Mouse (Mus musculus): ENCODE results near the gene Glrp1. TPM values are rescaled to one million over a fixed set of nuclear protein-coding genes. Genes with fewer than 3 reads are reported as not detected.

Glrp1 gene
- polyA plus RNA-seq, 1 experiment from 2014 or later: not detected

DNA sequence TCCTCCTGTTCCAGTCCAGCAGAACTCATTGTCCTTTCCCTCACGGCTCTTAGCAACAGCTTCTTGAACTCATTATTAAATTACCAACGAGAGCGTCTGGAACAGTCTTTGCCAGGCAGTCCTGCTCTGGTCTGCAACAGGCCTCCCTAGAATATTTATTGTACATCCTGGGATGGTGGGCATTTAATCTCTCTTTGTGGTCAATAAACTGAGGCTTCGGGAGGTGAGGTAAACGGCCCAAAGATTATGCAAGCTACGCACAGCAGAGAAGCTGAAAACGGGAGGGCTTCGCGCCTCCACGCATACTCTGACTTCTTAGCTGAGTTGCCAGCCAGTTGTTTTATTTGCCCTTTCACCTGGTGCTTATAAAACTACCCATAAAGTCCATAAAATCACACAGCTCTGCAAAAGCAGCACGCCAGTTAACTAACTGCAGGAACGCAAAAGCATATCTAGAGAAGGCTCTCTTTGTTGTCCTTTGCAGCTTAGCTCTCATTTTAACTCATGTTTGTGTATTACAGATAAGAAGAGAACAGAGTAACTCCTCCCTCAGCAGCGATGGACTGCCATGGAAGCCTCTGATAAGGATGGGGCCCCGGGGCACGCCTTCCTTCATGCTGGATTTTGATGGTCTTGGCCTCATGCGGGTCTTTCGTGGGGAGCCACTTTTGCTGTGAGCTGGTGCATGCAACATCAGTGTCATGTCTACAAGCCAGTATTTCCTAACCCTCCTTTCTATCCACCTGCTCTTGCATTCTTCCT, 18.1 kb downstream of the Glrp1 start:
- Histone ChIP-seq H3K27ac (0 out of 2 replicates have a peak overlapping the region, but pooled peaks have one; percentile 40), H3K9ac (no peak overlapping the region), H3K36me3 (no peaks in the 10 kb centered on the region), H3K27me3 (no peaks in the 10 kb centered on the region), H3K4me3 (no peak overlapping the region), H3K9me3 (replicated peaks) (no peaks in the 10 kb centered on the region), H3K4me1 (0 out of 2 replicates have a peak, but pooled peaks cover 4% of the 10 kb centered on the region), H3K4me2 (replicated peaks) (no peak overlapping the region)
- 80% methylated on average over 17 of the region's 17 CpGs for WGBS
- no peak for ATAC-seq (ENCODE audit: low FRiP score)

DNA sequence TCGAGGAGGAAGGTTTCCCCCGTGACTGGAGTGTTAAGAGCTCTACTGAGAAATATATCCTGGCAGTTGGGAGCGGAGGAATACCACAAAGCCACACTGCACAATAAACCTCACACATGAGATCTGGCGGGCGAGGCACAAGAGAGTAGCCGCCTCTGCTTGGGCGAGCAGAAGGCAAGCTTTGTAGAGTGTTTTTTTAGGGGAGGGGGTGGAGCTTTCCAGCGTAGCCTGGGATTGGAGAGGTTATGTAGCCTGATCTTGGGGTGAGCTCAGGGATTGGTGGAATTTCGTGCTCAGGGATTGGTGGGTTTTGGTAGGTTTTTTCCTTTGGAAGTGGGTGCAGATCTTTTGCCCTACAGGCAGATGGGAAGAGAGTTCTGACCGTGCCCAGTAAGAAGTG, 19.7 kb downstream of the Glrp1 start:
- Histone ChIP-seq H3K9ac (no peak overlapping the region), H3K27ac (no peak overlapping the region)
- no peak for ATAC-seq (ENCODE audit: low FRiP score)

GRCm38 (mm10) chr1:88488957-88489356, 20.9 kb downstream of the Glrp1 start:
- H3K27me3 ChIP-seq: no peaks in the 10 kb centered on the region
- H3K4me3 ChIP-seq: no peak overlapping the region
- H3K4me2 ChIP-seq (replicated peaks): no peak overlapping the region
- 71% methylated on average over 4 of the region's 4 CpGs for WGBS
- H3K36me3 ChIP-seq: no peaks in the 10 kb centered on the region
- no peak overlapping the region for H3K27ac ChIP-seq
- H3K4me1 ChIP-seq: 0 out of 2 replicates have a peak, but pooled peaks cover 4% of the 10 kb centered on the region
- H3K9me3 ChIP-seq (replicated peaks): no peaks in the 10 kb centered on the region
- H3K9ac ChIP-seq: no peak overlapping the region
- ATAC-seq (ENCODE audit: low FRiP score): no peak

More for the DNA sequence above, 19.7 kb downstream of the Glrp1 start:
- H3K4me3 ChIP-seq: no peak overlapping the region
- no peaks in the 10 kb centered on the region for H3K36me3 ChIP-seq
- H3K4me1 ChIP-seq: 0 out of 2 replicates have a peak, but pooled peaks cover 4% of the 10 kb centered on the region
- no peaks in the 10 kb centered on the region for H3K9me3 ChIP-seq (replicated peaks)
- H3K27me3 ChIP-seq: no peaks in the 10 kb centered on the region
- WGBS: 87% methylated on average over 10 of the region's 10 CpGs
- no peak overlapping the region for H3K4me2 ChIP-seq (replicated peaks)

DNA sequence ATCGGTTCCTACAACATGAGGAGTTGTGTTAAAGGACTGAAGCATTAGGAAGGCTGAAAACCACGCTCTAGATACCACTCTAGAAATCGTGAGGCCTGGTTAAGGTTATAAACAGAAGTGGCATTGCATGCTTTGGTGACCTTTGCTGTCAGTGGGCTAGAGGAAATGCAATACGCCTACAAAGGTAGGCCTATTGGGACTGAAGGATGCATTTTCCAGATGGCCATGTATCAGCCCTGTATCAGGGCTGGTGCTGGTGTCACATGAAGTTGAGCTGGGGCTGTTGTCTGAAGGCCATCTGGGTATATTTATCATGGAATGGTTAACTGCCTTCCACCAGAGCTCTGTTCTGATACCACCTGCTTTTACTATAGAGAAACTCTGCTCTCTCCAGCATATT, 23.5 kb downstream of the Glrp1 start:
- Histone ChIP-seq H3K9ac (no peak overlapping the region), H3K27me3 (no peaks in the 10 kb centered on the region), H3K4me3 (no peak overlapping the region), H3K36me3 (no peaks in the 10 kb centered on the region), H3K4me2 (replicated peaks) (no peak overlapping the region), H3K9me3 (replicated peaks) (no peaks in the 10 kb centered on the region), H3K4me1 (peaks cover 13% of the 10 kb centered on the region), H3K27ac (no peak overlapping the region)
- 77% methylated on average over 4 of the region's 4 CpGs for WGBS
- no peak for ATAC-seq (ENCODE audit: low FRiP score)

DNA sequence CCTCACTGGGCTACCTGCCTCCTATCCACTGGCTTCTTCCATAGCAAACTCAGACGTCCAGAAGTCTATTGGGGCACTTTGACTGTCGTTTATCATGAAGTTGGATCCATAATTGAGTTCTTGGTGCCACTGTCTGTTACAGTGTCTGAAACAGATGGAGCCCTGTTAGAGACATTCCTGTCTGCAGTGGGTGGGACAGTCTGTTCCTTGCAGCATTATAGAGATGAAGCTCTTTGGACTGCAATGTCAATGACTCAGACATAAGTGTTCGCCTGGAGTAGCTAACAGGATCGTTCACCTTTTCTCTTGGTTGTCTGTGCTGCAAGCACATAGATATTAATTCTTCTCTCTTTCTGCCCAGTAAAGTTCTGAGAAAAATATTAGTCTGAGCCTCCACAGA, 25.8 kb downstream of the Glrp1 start:
- H3K4me2 ChIP-seq (replicated peaks): no peak overlapping the region
- 87% methylated on average over 4 of the region's 4 CpGs for WGBS
- no peak overlapping the region for H3K27ac ChIP-seq
- no peaks in the 10 kb centered on the region for H3K27me3 ChIP-seq
- H3K4me3 ChIP-seq: no peak overlapping the region
- H3K4me1 ChIP-seq: peaks cover 17% of the 10 kb centered on the region
- no peak for ATAC-seq (ENCODE audit: low FRiP score)
- H3K9ac ChIP-seq: no peak overlapping the region
- H3K9me3 ChIP-seq (replicated peaks): no peaks in the 10 kb centered on the region
- no peaks in the 10 kb centered on the region for H3K36me3 ChIP-seq

DNA sequence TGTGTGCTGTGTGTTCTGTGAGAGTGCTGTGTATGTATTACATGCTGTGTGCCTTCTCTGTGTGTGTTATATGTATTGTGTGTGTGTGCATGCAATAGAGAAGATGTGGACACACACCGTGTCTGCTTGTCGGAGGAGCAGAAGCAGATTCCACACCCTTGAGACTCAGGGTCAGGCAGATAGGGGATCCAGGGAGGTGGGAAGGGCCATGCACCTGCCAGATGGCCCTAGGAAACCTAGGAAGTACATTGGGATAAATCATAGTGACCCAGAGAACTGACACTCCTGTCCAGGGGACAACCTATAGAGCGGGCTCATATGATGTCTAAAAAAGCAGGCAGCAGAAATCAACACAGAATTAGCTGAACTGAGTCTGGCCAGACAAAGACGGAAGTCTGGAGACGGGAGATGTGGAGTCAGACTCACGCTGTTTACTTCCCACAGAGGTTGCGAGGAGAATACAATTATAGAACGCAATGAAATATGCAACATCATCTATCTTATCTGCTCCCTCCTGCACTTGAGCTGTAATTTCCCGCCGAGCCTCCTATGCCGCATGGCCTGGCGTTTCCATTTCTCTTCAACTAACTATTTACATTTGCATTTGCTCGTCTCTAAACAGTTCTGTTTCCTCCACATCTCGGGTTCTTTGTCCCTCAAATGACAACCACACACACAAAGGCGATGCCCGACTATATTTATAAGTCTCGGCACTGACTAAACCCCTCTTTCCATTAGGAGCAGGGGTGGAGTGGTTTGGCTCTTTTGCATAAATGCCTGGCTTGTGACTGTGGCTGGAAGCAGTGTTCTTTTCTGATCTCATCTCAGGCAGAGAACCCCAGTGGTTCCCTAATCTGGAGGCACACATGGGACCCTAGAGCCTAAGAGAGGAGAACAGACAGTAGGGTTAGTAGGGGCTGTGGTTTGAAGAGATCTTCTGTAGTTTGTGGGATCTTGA, 27.4 kb downstream of the Glrp1 start:
- ATAC-seq (ENCODE audit: low FRiP score): no peak
- H3K4me2 ChIP-seq (replicated peaks): no peak overlapping the region
- peaks cover 25% of the 10 kb centered on the region for H3K4me1 ChIP-seq
- no peaks in the 10 kb centered on the region for H3K27me3 ChIP-seq
- no peak overlapping the region for H3K27ac ChIP-seq
- WGBS: 66% methylated on average over 17 of the region's 17 CpGs
- H3K9me3 ChIP-seq (replicated peaks): no peaks in the 10 kb centered on the region
- no peaks in the 10 kb centered on the region for H3K36me3 ChIP-seq
- H3K9ac ChIP-seq: no peak overlapping the region; the same call in 1 of the 2 replicates
- no peak overlapping the region for H3K4me3 ChIP-seq

DNA sequence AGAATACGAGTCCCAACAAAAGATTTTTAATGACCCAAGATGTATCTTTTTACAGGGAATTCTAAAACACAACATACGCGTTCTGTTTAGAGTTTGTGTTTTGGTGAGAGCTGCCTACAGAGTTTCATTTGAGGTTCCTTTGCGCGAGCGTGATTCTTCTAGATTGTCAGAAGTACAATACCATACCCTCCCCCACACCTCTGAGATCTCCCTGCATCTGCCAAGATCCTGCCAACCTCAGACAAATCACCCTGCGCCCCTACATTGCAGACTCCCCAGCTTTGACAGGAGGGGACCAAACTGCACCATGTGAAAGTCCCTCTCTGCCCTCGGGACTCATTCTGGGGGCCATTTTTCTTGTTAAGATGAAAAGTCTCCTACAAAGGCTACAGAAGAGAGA, 29.3 kb downstream of the Glrp1 start:
- 67% methylated on average over 8 of the region's 8 CpGs for WGBS

GRCm38 (mm10) chr1:88478205-88478604, 31.7 kb downstream of the Glrp1 start:
- peak; percentile 64; the same call in 1 of the 2 replicates for ATAC-seq (ENCODE audit: low FRiP score)
- WGBS: 14% methylated on average over 2 of the region's 2 CpGs

More for the DNA sequence above, 29.3 kb downstream of the Glrp1 start:
- Histone ChIP-seq H3K4me2 (replicated peaks) (no peak overlapping the region), H3K27me3 (no peaks in the 10 kb centered on the region; the same call in 1 of the 2 replicates), H3K9me3 (replicated peaks) (no peaks in the 10 kb centered on the region), H3K4me3 (no peak overlapping the region), H3K27ac (no peak overlapping the region), H3K9ac (no peak overlapping the region), H3K36me3 (no peaks in the 10 kb centered on the region), H3K4me1 (peaks cover 25% of the 10 kb centered on the region)
- ATAC-seq (ENCODE audit: low FRiP score): no peak

DNA sequence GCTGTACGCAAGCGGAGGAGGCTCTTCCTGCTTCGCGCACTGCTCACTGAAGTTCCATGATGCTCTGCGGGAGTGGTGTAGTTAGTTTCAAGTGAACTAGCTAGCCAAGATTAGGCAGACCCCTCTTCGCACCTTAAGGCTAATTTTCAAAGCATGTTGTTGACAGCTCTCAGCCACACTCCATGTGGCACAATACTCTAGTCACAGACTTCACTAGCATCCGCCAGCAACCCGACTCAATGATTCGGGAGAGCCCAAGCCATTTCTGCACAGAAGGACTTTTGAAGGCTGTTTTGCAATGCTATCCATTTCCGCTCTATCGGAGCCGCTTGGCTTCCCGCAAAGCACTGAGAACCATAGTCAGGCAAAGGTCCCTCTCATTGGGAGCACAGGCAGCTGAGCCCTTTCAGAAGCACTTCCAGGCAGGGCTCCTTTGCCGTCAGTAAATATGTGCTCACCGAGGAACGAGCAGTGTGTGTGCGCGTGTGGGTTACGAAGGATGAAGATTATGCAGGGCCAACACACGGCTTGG, 33.2 kb downstream of the Glrp1 start:
- Histone ChIP-seq H3K27me3 (no peaks in the 10 kb centered on the region; the same call in 1 of the 2 replicates), H3K36me3 (no peaks in the 10 kb centered on the region), H3K9me3 (replicated peaks) (no peaks in the 10 kb centered on the region), H3K4me1 (peaks cover 29% of the 10 kb centered on the region), H3K27ac (no peak overlapping the region), H3K4me2 (replicated peaks) (no peak overlapping the region), H3K4me3 (no peak overlapping the region), H3K9ac (no peak overlapping the region)
- no peak for ATAC-seq (ENCODE audit: low FRiP score)
- 93% methylated on average over 20 of the region's 20 CpGs for WGBS

More at GRCm38 (mm10) chr1:88478205-88478604, 31.7 kb downstream of the Glrp1 start:
- no peaks in the 10 kb centered on the region for H3K36me3 ChIP-seq
- no peaks in the 10 kb centered on the region; the same call in 1 of the 2 replicates for H3K27me3 ChIP-seq
- H3K4me1 ChIP-seq: peaks cover 34% of the 10 kb centered on the region
- H3K9me3 ChIP-seq (replicated peaks): no peaks in the 10 kb centered on the region
- no peak overlapping the region for H3K4me3 ChIP-seq
- H3K27ac ChIP-seq: peak overlapping the region; percentile 30; the same call in 1 of the 2 replicates
- H3K4me2 ChIP-seq (replicated peaks): no peak overlapping the region
- H3K9ac ChIP-seq: no peak overlapping the region

- Histone ChIP-seq H3K9me3 (replicated peaks) (no peaks in the 10 kb centered on the region), H3K9ac (no peak overlapping the region), H3K4me3 (no peak overlapping the region), H3K27ac (no peak overlapping the region), H3K36me3 (no peaks in the 10 kb centered on the region), H3K4me2 (replicated peaks) (no peak overlapping the region), H3K4me1 (peaks cover 26% of the 10 kb centered on the region), H3K27me3 (no peaks in the 10 kb centered on the region; the same call in 1 of the 2 replicates)
- 24% methylated on average over 8 of the region's 8 CpGs for WGBS
- ATAC-seq (ENCODE audit: low FRiP score): no peak
These were observed 34.3 kb downstream of the Glrp1 start for GRCm38 (mm10) chr1:88475502-88475953.

- no peak for ATAC-seq (ENCODE audit: low FRiP score)
- H3K4me1 ChIP-seq: peaks cover 22% of the 10 kb centered on the region
- 47% methylated on average over 7 of the region's 7 CpGs for WGBS
- no peak overlapping the region for H3K27ac ChIP-seq
- H3K4me3 ChIP-seq: no peak overlapping the region
- no peaks in the 10 kb centered on the region for H3K9me3 ChIP-seq (replicated peaks)
- H3K36me3 ChIP-seq: no peaks in the 10 kb centered on the region
- no peaks in the 10 kb centered on the region; the same call in 1 of the 2 replicates for H3K27me3 ChIP-seq
- no peak overlapping the region for H3K4me2 ChIP-seq (replicated peaks)
- no peak overlapping the region for H3K9ac ChIP-seq
These were observed 35.3 kb downstream of the Glrp1 start for GRCm38 (mm10) chr1:88474598-88474997.

GRCm38 (mm10) chr1:88473899-88474298, 36.0 kb downstream of the Glrp1 start:
- H3K27ac ChIP-seq: no peak overlapping the region
- H3K27me3 ChIP-seq: no peaks in the 10 kb centered on the region; the same call in 1 of the 2 replicates
- no peaks in the 10 kb centered on the region for H3K9me3 ChIP-seq (replicated peaks)
- ATAC-seq (ENCODE audit: low FRiP score): no peak
- H3K4me3 ChIP-seq: no peak overlapping the region
- no peak overlapping the region for H3K9ac ChIP-seq
- no peaks in the 10 kb centered on the region for H3K36me3 ChIP-seq
- WGBS: 66% methylated on average over 2 of the region's 2 CpGs
- peaks cover 22% of the 10 kb centered on the region for H3K4me1 ChIP-seq
- H3K4me2 ChIP-seq (replicated peaks): no peak overlapping the region
